Mouse (Mus musculus) frontal cortex, postnatal 25 days (tissue): Measurements from ENCODE around the gene Epop.
A peak's percentile ranks its signal among the peaks of the same experiment; 100 is the strongest.
"Not testable (repeated sequence)": the region's sequence is repeated elsewhere in the genome, so short reads cannot be mapped to it uniquely, and the experiment has no call there.

Source experiments
- DNase-seq, 2 experiments: peaks; one replicate each; pipeline ENCODE4 v3.0.0; 2022; ENCODE audit warnings: low spot score in 2 of 2

Epop gene

GRCm38 (mm10) chr11:97660734-97661647, 31.5 kb upstream of the Epop start:
- no peak for DNase-seq

GRCm38 (mm10) chr11:97659990-97660714, 30.6 kb upstream of the Epop start:
- peak; percentile 58 to 62 for DNase-seq

GRCm38 (mm10) chr11:97659267-97659989, 29.9 kb upstream of the Epop start:
- DNase-seq, result no peak

GRCm38 (mm10) chr11:97658751-97659266, 29.3 kb upstream of the Epop start:
- no peak for DNase-seq

- not testable (repeated sequence) for DNase-seq
These were observed 28.5 kb upstream of the Epop start for GRCm38 (mm10) chr11:97657967-97658366.

- no peak for DNase-seq
These were observed 27.9 kb upstream of the Epop start for GRCm38 (mm10) chr11:97657184-97657945.

- DNase-seq, result no peak
These were observed 26.9 kb upstream of the Epop start for GRCm38 (mm10) chr11:97656269-97656971.

- DNase-seq, result no peak
These were observed 24.7 kb upstream of the Epop start for GRCm38 (mm10) chr11:97654210-97654609.

GRCm38 (mm10) chr11:97653376-97653775, 23.9 kb upstream of the Epop start:
- DNase-seq, result not testable (repeated sequence)

- DNase-seq, result no peak
These were observed 20.8 kb upstream of the Epop start for GRCm38 (mm10) chr11:97650341-97650740.

- DNase-seq, result not testable (repeated sequence)
These were observed 19.0 kb upstream of the Epop start for GRCm38 (mm10) chr11:97648541-97648940.

GRCm38 (mm10) chr11:97644834-97645233, 15.3 kb upstream of the Epop start:
- DNase-seq, result peak in 1 of 2 experiments; percentile 46

- DNase-seq, result no peak
These were observed 14.0 kb upstream of the Epop start for GRCm38 (mm10) chr11:97643380-97644055.

- DNase-seq, result no peak
These were observed 13.2 kb upstream of the Epop start for GRCm38 (mm10) chr11:97642746-97643145.

GRCm38 (mm10) chr11:97641668-97642067, 12.2 kb upstream of the Epop start:
- peak; percentile 42 to 56 for DNase-seq

- DNase-seq, result no peak
These were observed 6.0 kb upstream of the Epop start for GRCm38 (mm10) chr11:97635468-97636019.

- DNase-seq, result not testable (repeated sequence)
These were observed 2.9 kb upstream of the Epop start for GRCm38 (mm10) chr11:97632440-97632839.

- DNase-seq, result peak; percentile 76 to 81
These were observed 2.4 kb upstream of the Epop start for GRCm38 (mm10) chr11:97631938-97632337.

- DNase-seq, result no peak
These were observed 2.0 kb upstream of the Epop start for GRCm38 (mm10) chr11:97631500-97631899.

GRCm38 (mm10) chr11:97631046-97631445, 1.5 kb upstream of the Epop start:
- no peak for DNase-seq
